Mouse (Mus musculus) retina, postnatal 7 days (tissue): ENCODE data around the gene Cox7a2l.

ENCODE experiments used
- DNase-seq: peaks from one replicate; pipeline ENCODE4 v3.0.0-alpha.2; 2012; ENCODE audit warnings: low read depth, low spot score

Cox7a2l gene

DNA sequence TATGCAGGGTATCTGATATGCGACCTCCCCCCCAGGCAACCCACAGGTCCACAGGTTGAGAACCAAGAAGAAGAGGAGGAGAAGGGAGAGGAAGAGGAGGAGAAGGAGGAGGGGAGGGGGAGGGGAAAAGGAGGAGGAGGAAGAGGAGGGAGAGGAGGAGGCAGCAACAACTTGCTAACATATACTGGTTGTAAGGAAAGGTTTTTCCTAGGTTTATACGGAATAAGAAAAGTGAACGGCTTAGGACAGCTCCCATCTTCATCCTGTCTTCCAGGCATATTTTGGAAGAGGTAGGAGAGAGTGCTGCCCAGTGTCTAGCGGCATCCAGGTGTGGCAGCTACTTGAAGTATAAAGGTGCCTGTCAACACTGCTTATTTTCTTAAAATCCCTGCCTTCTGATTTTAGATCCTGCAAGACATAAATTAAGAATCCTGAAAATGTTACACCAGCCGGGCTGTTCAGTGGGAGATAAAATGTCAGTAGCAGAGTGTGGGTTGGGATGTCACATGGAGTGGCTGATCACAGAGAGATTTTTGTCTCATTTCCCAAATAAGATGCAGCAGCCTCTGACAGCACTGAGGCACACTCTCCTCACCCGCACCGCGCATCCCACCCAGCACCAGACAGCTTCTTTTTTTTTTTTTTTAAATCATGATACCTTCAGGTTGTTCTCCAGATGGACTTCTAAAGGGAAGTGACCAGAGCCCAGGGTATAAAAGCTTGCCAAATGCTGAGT lies at the start of gene Cox7a2l:
Gene Cox7a2l (minus strand): TSS at position 51 of the 736 bp plus-strand sequence.
- no peak for DNase-seq

- DNase-seq = no peak
Measured at GRCm38 (mm10) chr17:83565506-83565905, 48.4 kb upstream of the Cox7a2l start.

DNA sequence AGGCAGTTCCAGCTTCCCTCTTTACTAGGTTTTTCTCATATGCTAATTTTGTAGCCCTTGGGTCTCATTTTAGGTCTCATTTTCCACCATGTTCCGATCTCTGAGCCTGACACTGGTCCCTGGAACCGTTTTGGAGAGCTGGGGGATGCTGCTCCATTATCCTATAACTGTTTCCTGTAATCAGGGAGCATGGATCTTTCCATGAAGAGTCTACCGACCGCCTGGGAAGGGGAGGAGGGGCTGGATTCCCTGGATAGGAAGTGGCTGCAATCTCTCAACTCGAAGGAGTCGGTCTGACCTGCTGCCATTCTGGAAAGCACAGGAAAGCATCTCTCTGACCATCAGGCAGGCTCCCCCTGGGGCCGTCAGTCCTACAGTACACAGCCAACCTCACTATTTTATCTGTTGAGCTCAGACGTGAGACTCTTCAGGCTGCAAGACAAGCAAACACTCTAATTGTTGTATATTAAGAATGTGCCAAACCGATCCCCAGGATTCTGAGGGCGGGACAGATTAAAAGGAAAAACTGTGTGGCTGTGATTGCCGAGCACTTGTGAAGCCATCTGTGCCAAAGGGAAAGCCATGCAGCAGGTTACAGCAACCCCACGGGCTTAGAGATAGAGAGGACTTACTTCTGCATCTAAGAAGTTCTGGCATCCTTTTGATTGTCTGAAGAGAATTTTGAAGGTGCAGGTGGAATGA lies 47.1 kb upstream of the Cox7a2l start:
- no peak for DNase-seq

DNA sequence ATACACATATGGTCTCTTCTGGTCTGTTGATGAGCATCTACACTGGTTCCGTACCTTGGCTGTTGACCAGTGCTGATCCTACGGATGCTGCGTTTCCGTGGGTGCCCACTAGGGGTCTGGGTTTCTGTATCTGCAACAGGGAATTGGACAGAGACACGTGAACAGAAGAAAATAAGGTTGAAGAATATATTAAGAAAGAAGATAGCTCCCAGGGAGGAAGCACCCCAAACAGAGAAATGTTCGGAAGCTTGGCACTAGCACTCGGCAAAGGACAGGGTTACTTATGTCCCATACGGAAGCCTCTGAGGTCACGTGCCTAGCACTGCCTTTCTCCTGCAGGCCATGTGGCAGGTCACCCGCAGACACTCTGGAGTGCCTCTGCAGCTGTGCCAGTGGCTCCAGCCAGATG lies 46.6 kb upstream of the Cox7a2l start:
- DNase-seq = no peak

GRCm38 (mm10) chr17:83562153-83563010 lies 45.3 kb upstream of the Cox7a2l start:
- DNase-seq = no peak

DNA sequence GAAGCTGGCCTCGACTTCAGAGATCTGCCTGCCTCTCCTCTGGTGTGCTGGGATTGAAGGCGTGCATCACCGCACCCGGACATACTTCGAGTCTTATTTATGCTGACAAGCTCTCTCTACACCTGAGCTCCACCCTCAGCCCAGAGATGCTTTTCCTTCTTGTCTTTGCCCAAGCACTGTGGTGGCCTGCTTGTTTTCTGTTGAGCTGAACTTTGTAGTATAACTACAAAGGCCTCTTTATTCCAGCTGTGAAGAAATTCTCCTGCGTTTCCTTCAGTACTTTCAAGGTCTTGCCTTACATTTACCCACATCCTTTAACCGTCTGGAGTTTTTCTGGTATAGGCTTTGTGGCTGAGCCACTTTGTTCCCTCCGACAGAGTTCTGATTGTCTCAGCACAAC lies 42.0 kb upstream of the Cox7a2l start:
- DNase-seq = no peak

DNA sequence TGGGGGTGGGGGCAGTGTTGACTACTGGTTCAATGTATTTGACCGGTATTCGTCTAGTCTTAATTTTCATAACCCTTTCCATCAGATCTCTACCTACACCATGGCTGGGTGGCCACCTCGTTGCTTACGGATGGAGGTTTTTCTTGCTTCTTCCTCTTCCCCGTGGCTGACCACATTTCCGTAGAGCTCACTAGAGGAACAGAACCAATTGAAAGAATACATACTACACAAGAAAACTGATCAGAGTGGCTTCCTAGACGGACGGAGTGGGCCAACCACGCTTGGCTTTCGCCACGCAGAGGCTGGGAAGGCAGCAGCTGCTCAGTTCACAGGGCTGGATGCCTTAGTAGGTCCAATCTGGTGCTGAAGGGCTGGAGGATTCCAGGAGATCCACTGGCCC lies 38.7 kb upstream of the Cox7a2l start:
- no peak for DNase-seq

DNA sequence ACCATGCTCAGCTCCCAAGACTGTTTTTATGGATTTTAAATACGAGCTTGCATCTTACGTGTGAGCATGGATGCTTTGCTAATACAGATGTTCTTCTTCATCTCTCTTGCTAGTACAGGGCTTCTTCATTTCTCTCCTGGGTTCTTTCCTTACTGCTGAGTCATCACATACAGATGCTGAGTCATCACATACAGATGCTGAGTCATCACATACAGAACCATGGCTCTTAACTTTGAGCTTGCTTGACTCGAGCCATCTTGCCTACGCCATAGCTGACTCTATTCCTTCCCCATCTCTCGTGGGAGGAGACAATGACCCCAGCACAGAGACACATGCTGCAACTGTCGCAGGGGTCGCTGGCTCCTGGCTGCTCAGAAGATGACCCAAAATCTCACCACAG lies 37.9 kb upstream of the Cox7a2l start:
- DNase-seq = no peak

- no peak for DNase-seq
Measured at GRCm38 (mm10) chr17:83548501-83549233, 31.5 kb upstream of the Cox7a2l start.

DNA sequence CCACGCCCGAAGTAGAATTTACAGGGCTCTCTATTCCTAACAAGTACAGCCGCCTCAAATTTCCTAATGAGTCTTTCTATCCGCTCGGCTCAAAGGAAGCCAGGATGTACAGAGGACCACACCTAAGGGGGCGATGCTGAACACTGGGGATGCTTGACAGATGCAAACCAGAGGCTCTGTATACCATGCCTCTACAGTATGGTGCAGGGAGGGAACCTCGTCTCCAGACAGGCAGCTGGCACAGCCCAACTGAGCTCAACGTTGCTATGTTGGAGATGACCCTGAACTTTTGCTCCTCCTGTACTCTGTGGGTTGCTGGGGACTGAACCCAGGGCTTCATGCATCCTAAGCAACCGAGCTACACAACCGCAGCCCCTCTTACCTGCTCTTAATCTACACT lies 30.0 kb upstream of the Cox7a2l start:
- DNase-seq = no peak

DNA sequence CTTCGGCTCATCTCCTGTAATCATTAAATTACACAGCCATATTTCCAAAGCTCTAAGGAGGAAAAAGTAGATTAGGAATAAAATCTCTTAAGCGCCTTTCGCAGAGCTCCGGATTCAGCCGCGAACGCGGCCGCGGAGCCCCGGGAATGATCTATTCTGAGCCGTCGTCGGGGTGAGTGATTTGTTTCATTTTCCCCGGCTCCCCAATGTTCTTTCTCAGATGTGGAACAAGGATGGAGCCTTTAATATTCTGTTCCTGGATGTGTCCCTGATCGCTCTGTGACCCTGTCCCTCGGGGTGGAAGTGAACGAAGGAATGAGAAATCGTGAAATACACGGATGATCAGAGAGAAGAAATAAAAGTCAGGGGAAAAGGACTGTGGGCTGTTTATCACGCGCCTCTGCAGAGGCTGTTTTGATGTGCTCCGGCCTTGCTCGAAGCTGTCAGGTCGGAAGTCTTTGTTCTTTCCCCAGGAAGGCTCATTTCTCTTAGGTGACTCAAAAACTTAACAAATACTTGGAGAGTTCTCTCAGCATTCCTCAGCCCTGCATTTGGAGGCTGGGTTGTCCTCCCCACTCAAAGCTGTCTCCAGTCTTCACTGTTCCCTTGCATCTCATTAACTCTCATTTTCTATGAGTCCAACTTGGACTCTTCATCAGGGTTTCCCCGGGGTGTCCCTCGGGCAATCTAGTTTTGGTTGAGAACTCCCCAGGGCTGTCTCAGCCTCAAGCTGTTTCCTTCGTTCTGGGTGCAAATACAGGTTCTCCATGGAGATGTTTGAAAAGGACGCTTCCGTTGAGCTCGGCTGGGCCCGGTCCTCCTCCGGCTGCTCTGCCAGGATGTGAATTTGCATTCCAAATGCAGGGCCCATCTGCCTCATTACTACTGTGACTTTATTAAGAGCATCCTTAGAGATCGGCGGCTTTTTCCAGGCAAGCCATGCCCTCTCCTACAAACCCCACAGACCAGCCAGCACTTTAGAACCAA lies 28.9 kb upstream of the Cox7a2l start:
- peak; percentile 67 for DNase-seq

DNA sequence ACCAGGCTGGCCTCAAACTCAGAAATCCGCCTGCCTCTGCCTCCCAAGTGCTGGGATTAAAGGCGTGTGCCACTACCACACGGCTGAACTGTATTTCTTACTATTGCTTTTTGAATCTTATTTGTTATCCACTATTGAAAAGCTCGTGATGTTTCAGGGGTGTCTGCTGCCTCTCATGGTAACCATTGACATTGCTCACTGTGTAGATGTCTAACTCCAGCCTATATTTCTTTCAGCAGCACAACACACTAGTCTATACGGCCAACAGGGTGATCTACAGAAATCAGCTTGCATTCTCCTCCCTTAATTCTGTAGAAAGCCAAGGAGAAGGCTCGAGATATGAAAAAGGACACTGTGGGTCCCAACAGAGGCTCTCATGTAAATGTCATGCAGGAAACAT lies 28.1 kb upstream of the Cox7a2l start:
- no peak for DNase-seq

DNA sequence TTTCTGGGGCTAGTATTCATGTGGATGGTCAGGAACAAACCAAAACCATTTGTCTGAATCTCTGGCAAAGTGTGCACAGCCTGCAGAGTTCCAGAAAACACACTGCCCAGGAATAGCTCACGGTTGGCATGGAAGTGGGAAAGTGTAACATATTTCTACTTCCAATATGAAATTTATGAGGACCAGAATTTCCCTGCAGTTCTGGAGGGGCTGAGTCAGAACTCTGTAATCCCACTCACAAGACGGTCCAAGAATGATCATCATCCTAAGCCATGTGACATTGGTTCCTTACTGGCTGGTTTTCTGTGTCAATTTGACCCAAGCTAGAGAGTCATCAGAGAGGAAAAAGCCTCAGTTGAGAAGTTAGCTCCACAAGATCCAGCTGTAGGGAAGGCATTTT lies 25.3 kb upstream of the Cox7a2l start:
- DNase-seq = no peak

GRCm38 (mm10) chr17:83539262-83540037 lies 22.3 kb upstream of the Cox7a2l start:
- no peak for DNase-seq

- DNase-seq = no peak
Measured at GRCm38 (mm10) chr17:83538694-83539093, 21.6 kb upstream of the Cox7a2l start.

GRCm38 (mm10) chr17:83538141-83538540 lies 21.0 kb upstream of the Cox7a2l start:
- no peak for DNase-seq

GRCm38 (mm10) chr17:83533150-83533549 lies 16.0 kb upstream of the Cox7a2l start:
- DNase-seq = no peak

- no peak for DNase-seq
Measured at GRCm38 (mm10) chr17:83527651-83528381, 10.7 kb upstream of the Cox7a2l start.
